Mouse (Mus musculus) thymus, adult 2 months (tissue): Measurements from ENCODE around the gene Fscn2. TPM values are rescaled to one million over a fixed set of nuclear protein-coding genes. Genes with fewer than 3 reads are reported as not detected.

Experiments used
- DNase-seq: peaks from one replicate; pipeline ENCODE4 v3.0.0; 2021
- H3K27ac ChIP-seq: fragments of 200-500 bp; 2 replicates; pipeline ENCODE4 v1.5.1; 2012; ENCODE audit warnings: low read length, control low read depth; ENCODE audit not compliant: control insufficient read depth, insufficient read depth
- H3K27me3 ChIP-seq: fragments of 200-500 bp; 2 replicates; pipeline ENCODE4 v1.6.1; 2012; ENCODE audit warnings: mild to moderate bottlenecking, low read length, moderate library complexity, mixed read lengths; ENCODE audit not compliant: control insufficient read depth, insufficient read depth
- H3K36me3 ChIP-seq: fragments of 200-500 bp; 2 replicates; pipeline ENCODE4 v1.6.1; 2012; ENCODE audit warnings: mild to moderate bottlenecking, low read length, moderate library complexity; ENCODE audit not compliant: control insufficient read depth, insufficient read depth
- H3K4me1 ChIP-seq: fragments of 200-500 bp; replicated peaks from 2 replicates; pipeline ENCODE4 v1.6.1; 2012; ENCODE audit warnings: low read length; ENCODE audit not compliant: control insufficient read depth, insufficient read depth
- H3K4me3 ChIP-seq: fragments of 200-500 bp; 2 replicates; pipeline ENCODE4 v1.5.1; 2012; ENCODE audit warnings: mild to moderate bottlenecking, low read length, control low read depth, moderate library complexity; ENCODE audit not compliant: control insufficient read depth, insufficient read depth
- CTCF ChIP-seq: fragments of 200-500 bp; IDR thresholded peaks from 2 replicates; pipeline ENCODE4 v1.5.1; 2012; ENCODE audit warnings: mild to moderate bottlenecking, control low read depth, low read length, moderate library complexity, borderline replicate concordance; ENCODE audit not compliant: control insufficient read depth, poor library complexity, insufficient read depth; ENCODE audit errors: extremely low read depth
- POLR2A ChIP-seq: fragments of 200-500 bp; IDR thresholded peaks from 2 replicates; pipeline ENCODE4 v1.6.1; 2012; ENCODE audit warnings: mild to moderate bottlenecking, low read length, control low read depth, moderate library complexity; ENCODE audit not compliant: control insufficient read depth, poor library complexity, insufficient read depth; ENCODE audit errors: extremely low read depth
- WGBS: fragments of 180-500 bp; shearing (Covaris S2); methylation state at CpG from one replicate; pipeline ENCODE4 v1.1.7; 2018; 5-methylcytosine and 5-hydroxymethylcytosine counted together
- polyA plus RNA-seq: library from polyadenylated mRNA; depleted of rRNA; stranded (reverse); fragments of >200 nt; gene quantifications from 2 replicates; pipeline ENCODE4 v1.2.3, GENCODE M21; 2012

The Fscn2 gene
- polyA plus RNA-seq, 1 experiment, result 0.19 TPM

- no peak within 1 kb of the TSS for H3K27ac ChIP-seq
- H3K27me3 ChIP-seq, result no peaks in the 10 kb centered on the region
- TF ChIP-seq POLR2A (peak; percentile 84), CTCF (peak; percentile 93)
- peaks cover 10% of the 10 kb centered on the region for H3K4me1 ChIP-seq
- H3K36me3 ChIP-seq, result peaks cover 19% of the 10 kb centered on the region
- H3K4me3 ChIP-seq, result peak within 1 kb of the TSS; percentile 62
- 11% methylated on average over 50 of the region's 54 CpGs for WGBS
- peak; percentile 88 for DNase-seq
These were observed 17.5 kb downstream of the Fscn2 start, which contains the start of gene Faap100 for GRCm38 (mm10) chr11:120378611-120379540. Gene Faap100 (minus strand): TSS chr11:120378764.

GRCm38 (mm10) chr11:120380271-120380670 lies 18.9 kb downstream of the Fscn2 start:
- Histone ChIP-seq H3K27me3 (no peaks in the 10 kb centered on the region), H3K36me3 (peaks cover 26% of the 10 kb centered on the region), H3K27ac (no peak overlapping the region), H3K4me1 (peaks cover 10% of the 10 kb centered on the region), H3K4me3 (no peak overlapping the region)
- no peak for TF ChIP-seq CTCF
- no peak for TF ChIP-seq POLR2A
- 96% methylated on average over 3 of the region's 3 CpGs for WGBS
- no peak for DNase-seq

- Histone ChIP-seq H3K27ac (no peak overlapping the region), H3K27me3 (no peaks in the 10 kb centered on the region), H3K4me3 (no peak overlapping the region), H3K36me3 (peaks cover 31% of the 10 kb centered on the region), H3K4me1 (peaks cover 10% of the 10 kb centered on the region)
- WGBS, result 98% methylated on average over 4 of the region's 4 CpGs
- TF ChIP-seq POLR2A (no peak), CTCF (no peak)
- DNase-seq, result no peak
These were observed 19.8 kb downstream of the Fscn2 start for GRCm38 (mm10) chr11:120381157-120381556.

DNA sequence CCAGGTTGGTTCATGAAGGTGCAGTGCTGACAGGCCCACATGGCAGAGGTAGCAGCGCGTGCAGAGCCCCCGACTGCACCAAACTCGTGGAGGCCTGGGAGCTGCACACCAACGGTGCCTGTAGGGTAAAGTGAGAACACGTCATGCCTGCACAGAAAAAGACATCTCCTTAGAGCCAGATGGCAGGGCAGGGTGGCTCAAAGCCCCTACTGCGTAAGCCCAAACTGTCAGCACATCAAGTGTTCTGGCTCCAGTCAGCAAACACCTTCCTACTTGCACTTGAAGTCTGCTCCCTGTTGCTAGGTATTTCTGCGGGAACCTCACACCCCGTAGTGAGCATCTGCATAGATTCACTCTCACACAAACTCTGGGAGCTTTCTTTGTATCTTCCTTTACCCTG lies 21.2 kb downstream of the Fscn2 start:
- TF ChIP-seq POLR2A (no peak), CTCF (no peak)
- Histone ChIP-seq H3K4me1 (peaks cover 7% of the 10 kb centered on the region), H3K4me3 (no peak overlapping the region), H3K36me3 (peaks cover 31% of the 10 kb centered on the region), H3K27me3 (no peaks in the 10 kb centered on the region), H3K27ac (no peak overlapping the region)
- DNase-seq, result no peak
- WGBS, result 94% methylated on average over 9 of the region's 9 CpGs

DNA sequence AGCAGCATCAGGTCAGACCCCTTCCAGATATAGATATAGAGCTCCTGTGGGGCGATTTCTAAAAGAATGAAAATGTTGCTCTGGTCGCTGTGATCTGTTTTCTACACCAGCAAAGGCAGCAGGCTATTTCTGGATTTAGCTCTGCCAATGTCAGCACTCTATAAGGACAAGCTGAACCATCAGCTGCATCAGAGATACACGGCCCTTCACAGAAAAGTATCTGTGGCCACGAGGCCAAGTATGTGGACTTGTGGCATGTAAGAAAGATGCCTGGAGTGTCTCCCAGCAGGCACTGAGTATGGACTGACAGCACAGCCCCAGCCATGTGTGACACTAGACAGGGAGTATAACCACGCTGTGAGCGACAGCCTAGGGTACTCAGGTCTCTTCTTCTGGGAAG lies 25.3 kb downstream of the Fscn2 start:
- no peaks in the 10 kb centered on the region for H3K27me3 ChIP-seq
- DNase-seq, result no peak
- no peak for TF ChIP-seq POLR2A
- TF ChIP-seq CTCF, result no peak
- H3K4me1 ChIP-seq, result no peaks in the 10 kb centered on the region
- no peak overlapping the region for H3K27ac ChIP-seq
- WGBS, result over 99% methylated on average over 6 of the region's 6 CpGs
- no peak overlapping the region for H3K4me3 ChIP-seq
- H3K36me3 ChIP-seq, result peaks cover 39% of the 10 kb centered on the region

- H3K27me3 ChIP-seq, result no peaks in the 10 kb centered on the region
- no peak overlapping the region for H3K4me3 ChIP-seq
- H3K27ac ChIP-seq, result no peak overlapping the region
- no peaks in the 10 kb centered on the region for H3K4me1 ChIP-seq
- DNase-seq, result no peak
- WGBS, result 53% methylated on average over 2 of the region's 2 CpGs
- TF ChIP-seq CTCF, result no peak
- TF ChIP-seq POLR2A, result no peak
- H3K36me3 ChIP-seq, result peaks cover 36% of the 10 kb centered on the region
These were observed 25.8 kb downstream of the Fscn2 start for GRCm38 (mm10) chr11:120387157-120387556.
